29 mouse cellular contexts compared by ENCODE assay signal in genomic region chr12:55329351-55329750, GRCm38 (mm10). TPM values are rescaled to one million over a fixed set of nuclear protein-coding genes. Genes with fewer than 3 reads are reported as not detected.
DNase-seq lines count a peak whose midpoint lies in the region; ATAC-seq lines count a peak whose summit lies in the region.
"Had no signal": no experiment of that assay in that cellular context is flagged by ENCODE, and none has a peak within 500 bp of the region (broad histone marks: within the 10 kb centered on the region; RNA-seq: fewer than 3 reads in every experiment).

No protein-coding gene starts in this region.

- intact Hi-C loops in gastrocnemius, postnatal 14 days (cut with DNase I; ENCODE audit: low total_unique reads) = no loop called here

- no peak overlapping the region for H3K9ac ChIP-seq in liver, embryonic 11.5 days (ENCODE audit: low read depth, low read length)
- H3K9ac ChIP-seq in liver, embryonic 16.5 days (ENCODE audit: low read depth, low read length) = no peak overlapping the region
- H3K9ac ChIP-seq: hindbrain, embryonic 15.5 days; limb, embryonic 15.5 days; lung, embryonic 15.5 days had no signal

- 48% methylated on average over 7 of the region's 7 CpGs for WGBS in liver, embryonic 11.5 days
- 19% methylated on average over 7 of the region's 7 CpGs for WGBS in liver, embryonic 16.5 days (ENCODE audit: insufficient replicate concordance)
- WGBS in embryonic facial prominence, embryonic 10.5 days = 93% methylated on average over 7 of the region's 7 CpGs

- H3K27me3 ChIP-seq in liver, embryonic 11.5 days (replicated peaks; ENCODE audit: control insufficient read depth, insufficient read depth, low read length) = no peaks in the 10 kb centered on the region
- peaks cover 3% of the 10 kb centered on the region for H3K27me3 ChIP-seq in liver, embryonic 16.5 days (ENCODE audit: control insufficient read depth, insufficient read depth, low read depth, low read length)
- H3K27me3 ChIP-seq in embryonic facial prominence, embryonic 10.5 days (replicated peaks; ENCODE audit: low read depth, poor library complexity, severe bottlenecking) = no peaks in the 10 kb centered on the region
- H3K27me3 ChIP-seq: hindbrain, embryonic 15.5 days; limb, embryonic 15.5 days; lung, embryonic 15.5 days had no signal

- no peak for DNase-seq in liver, embryonic 11.5 days (ENCODE audit: low spot score)
- DNase-seq in liver = no peak
- no peak for DNase-seq in urinary bladder, adult 2 months (ENCODE audit: low spot score)
- DNase-seq in gastrocnemius, postnatal 14 days = no peak
- DNase-seq in embryonic facial prominence, embryonic 10.5 days (ENCODE audit: low spot score) = no peak
- DNase-seq: adrenal gland, adult 2 months; cerebellum, adult 18-20 months; cerebellum, postnatal 10 days; heart, postnatal 14 days; kidney, adult 8-10 months; kidney, postnatal 4 days; layer of hippocampus, postnatal 36 days; lung, postnatal 36 days; right cerebral cortex, postnatal 25 days; spleen, adult 18-20 months; thymus, postnatal 14 days had no signal

- H3K9me3 ChIP-seq in liver, embryonic 11.5 days (ENCODE audit: control insufficient read depth, low read length) = no peaks in the 10 kb centered on the region
- H3K9me3 ChIP-seq in liver, embryonic 16.5 days (replicated peaks; ENCODE audit: control insufficient read depth, low read length) = no peaks in the 10 kb centered on the region
- H3K9me3 ChIP-seq in embryonic facial prominence, embryonic 10.5 days = no peaks in the 10 kb centered on the region
- H3K9me3 ChIP-seq: hindbrain, embryonic 10.5 days; hindbrain, embryonic 15.5 days; limb, embryonic 10.5 days; limb, embryonic 15.5 days; lung, embryonic 15.5 days had no signal

- peak overlapping the region; percentile 66 for H3K27ac ChIP-seq in liver, embryonic 11.5 days (ENCODE audit: low read depth, low read length)
- no peak overlapping the region for H3K27ac ChIP-seq in liver, embryonic 16.5 days (ENCODE audit: low read length)
- no peak overlapping the region for H3K27ac ChIP-seq in embryonic facial prominence, embryonic 10.5 days (replicated peaks)
- H3K27ac ChIP-seq: hindbrain, embryonic 10.5 days; hindbrain, embryonic 15.5 days; kidney, postnatal 0 days; limb, embryonic 10.5 days; limb, embryonic 15.5 days; lung, embryonic 15.5 days had no signal

- no peak overlapping the region for H3K4me3 ChIP-seq in liver, embryonic 11.5 days (ENCODE audit: low read depth, low read length)
- no peak overlapping the region for H3K4me3 ChIP-seq in liver, embryonic 16.5 days (ENCODE audit: low read depth, low read length)
- H3K4me3 ChIP-seq in embryonic facial prominence, embryonic 10.5 days = no peak overlapping the region
- H3K4me3 ChIP-seq: hindbrain, embryonic 10.5 days; hindbrain, embryonic 15.5 days; limb, embryonic 10.5 days; limb, embryonic 15.5 days; lung, embryonic 15.5 days had no signal

- peaks cover 13% of the 10 kb centered on the region for H3K4me1 ChIP-seq in liver, embryonic 11.5 days (replicated peaks; ENCODE audit: control insufficient read depth, insufficient read depth, low read length)
- H3K4me1 ChIP-seq in liver, embryonic 16.5 days (ENCODE audit: control insufficient read depth, low read depth, low read length) = no peaks in the 10 kb centered on the region; the same call in 1 of the 2 replicates
- H3K4me1 ChIP-seq in embryonic facial prominence, embryonic 10.5 days = no peaks in the 10 kb centered on the region
- H3K4me1 ChIP-seq: hindbrain, embryonic 10.5 days; hindbrain, embryonic 15.5 days; limb, embryonic 10.5 days; limb, embryonic 15.5 days; lung, embryonic 15.5 days had no signal

- H3K4me2 ChIP-seq in liver, embryonic 11.5 days = peak overlapping the region; percentile 24
- H3K4me2 ChIP-seq in liver, embryonic 16.5 days (ENCODE audit: low read depth, low read length) = no peak overlapping the region
- H3K4me2 ChIP-seq: hindbrain, embryonic 15.5 days; limb, embryonic 15.5 days; lung, embryonic 15.5 days; midbrain, embryonic 11.5 days had no signal

- ATAC-seq in liver, embryonic 11.5 days (replicated peaks; ENCODE audit: low FRiP score) = peak; percentile 63
- peak; percentile 22; the same call in 1 of the 2 replicates for ATAC-seq in granulocyte monocyte progenitor cell, adult 5-6 weeks (replicated peaks; ENCODE audit: poor library complexity, severe bottlenecking)
- ATAC-seq in liver, embryonic 16.5 days (ENCODE audit: low read depth) = peak; percentile 54
- peak; percentile 84 for ATAC-seq in megakaryocyte-erythroid progenitor cell, adult 5-6 weeks (replicated peaks; ENCODE audit: low FRiP score, low TSS enrichment, poor library complexity, severe bottlenecking)
- ATAC-seq: forebrain, embryonic 14.5 days; inflammation-experienced regulatory T-cells, adult 6 months; midbrain, embryonic 16.5 days had no signal

- H3K36me3 ChIP-seq in liver, embryonic 11.5 days (ENCODE audit: control insufficient read depth, insufficient read depth, low read length) = no peaks in the 10 kb centered on the region
- H3K36me3 ChIP-seq in liver, embryonic 16.5 days (ENCODE audit: control insufficient read depth, insufficient read depth) = no peaks in the 10 kb centered on the region
- peaks cover 41% of the 10 kb centered on the region for H3K36me3 ChIP-seq in embryonic facial prominence, embryonic 10.5 days (replicated peaks)

RNA-seq across cellular contexts. Expression of gene Ppp2r3c, which starts 26.6 kb away (rescaled TPM):
- polyA plus RNA-seq in liver, embryonic 11.5 days (2014; fragmentation: Nextera tagmentation; extraction: Ambion mirVana) = 18.9 and 21.7 TPM in 2 replicates
- total RNA-seq in granulocyte monocyte progenitor cell, adult 5-6 weeks (2014; fragmentation: Nextera tagmentation) = 25.8 and 31.2 TPM in 2 replicates
- 28.6 and 30.4 TPM in 2 replicates for total RNA-seq in granulocyte monocyte progenitor cell, adult 5-6 weeks (2017)
- polyA plus RNA-seq in liver, embryonic 16.5 days (2015; fragmentation: Nextera tagmentation; extraction: Ambion mirVana) = 5.3 and 5.5 TPM in 2 replicates
- total RNA-seq in megakaryocyte-erythroid progenitor cell, adult 5-6 weeks (2014; fragmentation: Nextera tagmentation) = 29.6 and 36.6 TPM in 2 replicates
- 24.5 and 28.1 TPM in 2 replicates for total RNA-seq in megakaryocyte-erythroid progenitor cell, adult 5-6 weeks (2017)
- polyA plus RNA-seq in urinary bladder, adult 2 months (2012; rRNA removed) = 8.9 and 9.0 TPM in 2 replicates
- 10 to 100 TPM; 10.2 to 11.1 TPM for total RNA-seq in gastrocnemius, postnatal 14 days (2021)
- 22.2 and 23.0 TPM in 2 replicates for polyA plus RNA-seq in embryonic facial prominence, embryonic 10.5 days (2016; fragmentation: Nextera tagmentation; extraction: Ambion mirVana)

RNA-seq across cellular contexts. Expression of gene 1110008L16Rik, which starts 30.0 kb away (rescaled TPM):
- 19.0 and 24.8 TPM in 2 replicates for polyA plus RNA-seq in liver, embryonic 11.5 days (2014; fragmentation: Nextera tagmentation; extraction: Ambion mirVana)
- 34.0 and 34.8 TPM in 2 replicates for total RNA-seq in granulocyte monocyte progenitor cell, adult 5-6 weeks (2014; fragmentation: Nextera tagmentation)
- 24.6 and 36.7 TPM in 2 replicates for total RNA-seq in granulocyte monocyte progenitor cell, adult 5-6 weeks (2017)
- 5.1 and 6.0 TPM in 2 replicates for polyA plus RNA-seq in liver, embryonic 16.5 days (2015; fragmentation: Nextera tagmentation; extraction: Ambion mirVana)
- 31.6 and 45.5 TPM in 2 replicates for total RNA-seq in megakaryocyte-erythroid progenitor cell, adult 5-6 weeks (2014; fragmentation: Nextera tagmentation)
- total RNA-seq in megakaryocyte-erythroid progenitor cell, adult 5-6 weeks (2017) = 40.3 and 47.5 TPM in 2 replicates
- 12.3 and 12.9 TPM in 2 replicates for polyA plus RNA-seq in urinary bladder, adult 2 months (2012; rRNA removed)
- total RNA-seq in gastrocnemius, postnatal 14 days (2021) = 1 to 10 TPM; 7.3 to 7.4 TPM
- polyA plus RNA-seq in embryonic facial prominence, embryonic 10.5 days (2016; fragmentation: Nextera tagmentation; extraction: Ambion mirVana) = 18.9 and 19.6 TPM in 2 replicates

RNA-seq across cellular contexts. Expression of gene Psma6, which starts 54.7 kb away (rescaled TPM):
- 410 and 426 TPM in 2 replicates for polyA plus RNA-seq in liver, embryonic 11.5 days (2014; fragmentation: Nextera tagmentation; extraction: Ambion mirVana)
- total RNA-seq in granulocyte monocyte progenitor cell, adult 5-6 weeks (2014; fragmentation: Nextera tagmentation) = 302 and 383 TPM in 2 replicates
- 365 and 381 TPM in 2 replicates for total RNA-seq in granulocyte monocyte progenitor cell, adult 5-6 weeks (2017)
- 163 and 178 TPM in 2 replicates for polyA plus RNA-seq in liver, embryonic 16.5 days (2015; fragmentation: Nextera tagmentation; extraction: Ambion mirVana)
- 335 and 357 TPM in 2 replicates for total RNA-seq in megakaryocyte-erythroid progenitor cell, adult 5-6 weeks (2014; fragmentation: Nextera tagmentation)
- total RNA-seq in megakaryocyte-erythroid progenitor cell, adult 5-6 weeks (2017) = 358 and 418 TPM in 2 replicates
- 149 and 166 TPM in 2 replicates for polyA plus RNA-seq in urinary bladder, adult 2 months (2012; rRNA removed)
- 100 to 1,000 TPM; 183 to 185 TPM for total RNA-seq in gastrocnemius, postnatal 14 days (2021)
- 510 and 513 TPM in 2 replicates for polyA plus RNA-seq in embryonic facial prominence, embryonic 10.5 days (2016; fragmentation: Nextera tagmentation; extraction: Ambion mirVana)

Comparison
In these comparisons a context has a peak if more than half of its experiments do, and no peak if none do; other contexts are left out.
1. ATAC-seq: peak in every context shown above with its lines; median percentile 84 in megakaryocyte-erythroid progenitor cell, adult 5-6 weeks; 63 in liver, embryonic 11.5 days; 54 in liver, embryonic 16.5 days; 22 in granulocyte monocyte progenitor cell, adult 5-6 weeks.